Mouse (Mus musculus) retina, postnatal 1 day (tissue): ENCODE measurements around the gene Mmp25.

ENCODE experiments used
- DNase-seq: peaks from one replicate; pipeline ENCODE4 v3.0.0-alpha.2; 2012

Gene Mmp25

DNA sequence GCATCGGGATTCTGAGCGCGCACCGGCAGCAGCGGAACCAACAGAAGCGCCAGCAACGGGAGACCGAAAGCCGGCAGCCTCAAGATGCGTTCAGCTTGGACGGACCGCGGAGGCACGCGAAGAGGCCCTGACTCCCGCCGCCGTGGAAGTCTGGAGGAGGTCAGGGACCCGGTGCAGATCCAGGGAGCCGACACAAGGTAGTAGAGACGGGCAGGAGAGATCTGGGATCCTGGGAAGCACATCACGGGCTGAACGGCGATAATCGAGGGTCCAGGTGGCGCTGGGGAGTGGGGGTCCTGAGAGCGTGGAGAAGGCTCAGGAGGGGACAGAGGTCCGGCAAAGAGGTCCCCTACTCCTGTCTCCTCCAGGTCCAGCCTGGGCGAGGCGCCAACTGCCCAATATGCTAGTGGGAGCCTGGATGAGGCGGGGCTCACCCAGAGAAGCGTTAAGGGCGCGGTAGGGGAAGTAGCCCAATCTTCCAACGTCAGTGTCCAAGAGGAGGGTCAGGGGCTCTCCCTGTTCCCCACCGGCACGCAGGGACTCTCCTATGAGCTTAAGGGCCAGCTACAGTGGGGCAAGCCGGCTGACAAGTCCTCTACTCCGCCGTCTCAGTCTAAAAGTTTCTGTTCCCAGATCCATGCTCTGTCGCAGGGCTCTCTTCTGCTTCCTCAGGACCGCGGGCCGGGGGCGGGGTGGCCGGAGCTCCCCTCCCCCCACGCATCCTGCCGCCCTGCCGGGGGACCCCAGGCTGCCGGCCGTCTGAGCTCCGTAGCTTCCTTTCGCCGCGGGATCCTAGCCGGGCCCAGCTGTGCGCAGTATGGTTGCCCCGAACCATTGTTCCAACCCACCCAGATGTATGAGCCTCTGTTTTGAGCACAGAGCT lies at the start of gene Mmp25:
TSS of gene Mmp25 (minus strand) at position 665 of the 883 bp plus-strand sequence.
- peak; percentile 43 for DNase-seq

GRCm38 (mm10) chr17:23694491-23694890 lies 49.4 kb upstream of the Mmp25 start:
- no peak for DNase-seq

DNA sequence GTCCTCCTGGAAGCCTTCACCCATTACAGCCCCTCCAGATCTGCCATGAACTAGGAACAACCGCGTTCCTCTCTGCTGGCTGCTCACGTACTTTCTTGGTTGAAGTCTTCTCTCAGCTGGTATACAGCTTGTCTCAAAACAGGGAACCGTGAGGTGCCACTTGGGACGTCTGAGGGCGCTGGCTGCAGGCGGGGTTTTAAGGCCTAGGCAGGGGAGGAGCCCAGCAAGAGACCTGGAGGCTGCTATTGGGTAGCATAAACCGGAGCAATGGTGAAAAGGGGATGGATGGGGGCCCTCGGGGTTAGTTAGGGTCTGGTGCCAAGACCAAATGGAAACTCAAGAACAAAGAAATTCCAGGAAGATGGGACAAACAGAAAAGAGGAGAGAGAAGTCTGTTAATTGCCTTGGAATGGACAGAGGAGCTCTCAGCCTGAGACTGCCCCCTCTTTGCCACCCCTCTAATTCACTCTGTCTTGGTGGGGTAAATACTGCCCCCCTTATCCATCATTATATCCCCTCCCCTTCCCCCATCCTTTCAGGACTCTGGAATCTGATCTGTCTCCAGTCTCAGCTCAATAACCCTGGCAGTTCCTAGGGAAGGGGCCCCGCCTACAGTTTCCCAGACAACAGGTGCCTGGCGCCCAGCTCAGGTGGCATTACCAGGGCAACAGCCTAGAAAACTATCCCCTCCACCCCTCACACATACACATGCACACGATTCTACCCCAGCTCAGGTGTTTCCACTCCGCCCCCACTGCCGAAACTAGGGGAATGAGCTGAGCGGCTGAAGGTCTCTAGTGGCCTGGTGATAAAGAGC lies 39.0 kb upstream of the Mmp25 start, which contains the start of gene Cldn9:
TSS of gene Cldn9 (minus strand) at position 171 of the 817 bp plus-strand sequence.
- DNase-seq, result no peak

- DNase-seq, result no peak
These were observed 38.1 kb upstream of the Mmp25 start for GRCm38 (mm10) chr17:23683226-23683625.

DNA sequence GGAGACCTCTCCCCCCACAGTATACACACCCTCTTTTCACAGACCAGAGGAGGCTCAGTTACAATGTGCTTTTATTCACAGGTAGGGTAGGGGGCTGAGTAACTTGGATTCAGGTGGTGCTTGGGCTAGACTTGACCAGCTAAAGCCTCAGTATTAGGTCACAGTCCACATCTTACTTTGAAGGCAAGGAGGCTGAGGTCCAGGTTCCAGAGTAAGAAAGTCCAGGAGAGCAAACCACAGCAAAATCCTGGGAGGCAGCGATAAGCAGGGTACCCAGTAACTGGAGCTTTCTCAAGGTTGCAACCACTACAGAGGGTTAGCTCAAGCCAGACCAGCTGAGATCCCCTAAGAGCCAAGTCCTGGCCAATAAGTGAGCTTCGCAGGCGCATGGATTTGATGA lies 37.5 kb upstream of the Mmp25 start:
- no peak for DNase-seq

- no peak for DNase-seq
These were observed 37.0 kb upstream of the Mmp25 start for GRCm38 (mm10) chr17:23682092-23682491.

GRCm38 (mm10) chr17:23681086-23681485 lies 36.0 kb upstream of the Mmp25 start:
- no peak for DNase-seq

DNA sequence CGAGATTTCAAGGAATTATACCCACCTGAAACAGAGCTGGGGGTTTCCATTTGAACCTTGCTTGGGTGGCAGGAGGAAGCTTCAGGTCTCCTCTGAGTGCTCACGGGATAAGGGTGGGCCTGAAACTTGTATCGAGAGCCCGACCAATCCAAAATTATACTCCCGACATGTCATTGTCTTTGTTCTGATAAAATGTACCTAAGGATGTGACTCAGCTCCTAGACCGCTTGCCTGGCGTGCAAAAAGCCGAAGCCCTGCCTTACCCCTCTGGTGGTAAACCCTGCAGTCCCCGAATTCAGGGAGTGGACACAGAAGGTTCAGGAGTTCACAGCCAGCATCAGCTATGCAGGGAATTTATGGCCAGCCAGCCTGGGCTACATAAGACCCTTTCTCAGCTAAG lies 35.3 kb upstream of the Mmp25 start:
- no peak for DNase-seq

DNA sequence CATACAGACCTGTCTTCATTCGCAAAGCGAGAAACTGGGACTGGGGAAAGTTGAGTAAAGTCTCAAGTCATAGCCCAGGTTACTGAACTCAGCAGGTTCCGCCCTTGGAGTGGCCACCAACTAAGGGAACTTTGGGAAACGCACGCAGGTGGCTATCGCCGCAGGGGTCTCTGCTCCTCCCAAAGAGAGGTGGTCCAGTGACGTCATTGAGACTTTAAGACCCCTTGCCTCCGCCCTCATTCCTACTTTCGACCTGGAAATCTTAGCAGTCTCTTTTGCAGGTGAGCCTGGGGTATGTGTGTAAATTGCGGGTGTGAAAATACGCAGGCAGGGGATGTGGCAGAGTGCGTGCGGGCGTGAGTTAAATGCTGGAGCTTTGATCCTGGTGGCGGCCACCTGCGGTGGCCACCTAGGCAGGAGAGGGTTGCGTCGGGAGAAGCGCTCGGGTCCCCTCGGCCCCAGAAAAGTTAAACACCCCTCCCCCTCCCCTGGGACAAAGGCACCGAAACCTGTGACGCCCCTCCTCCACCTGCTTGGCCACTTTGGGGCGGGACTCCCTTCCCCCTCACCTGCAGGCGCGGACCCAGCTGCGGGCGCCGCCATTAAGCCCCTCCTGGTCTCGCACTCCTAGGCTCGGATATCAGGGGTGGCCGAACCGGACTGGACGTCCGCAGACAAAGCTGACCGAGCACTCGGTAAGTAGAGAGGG lies 34.2 kb upstream of the Mmp25 start, which contains the start of gene Cldn6:
TSS of gene Cldn6 (plus strand) at position 123 of the 709 bp plus-strand sequence.
- no peak for DNase-seq

DNA sequence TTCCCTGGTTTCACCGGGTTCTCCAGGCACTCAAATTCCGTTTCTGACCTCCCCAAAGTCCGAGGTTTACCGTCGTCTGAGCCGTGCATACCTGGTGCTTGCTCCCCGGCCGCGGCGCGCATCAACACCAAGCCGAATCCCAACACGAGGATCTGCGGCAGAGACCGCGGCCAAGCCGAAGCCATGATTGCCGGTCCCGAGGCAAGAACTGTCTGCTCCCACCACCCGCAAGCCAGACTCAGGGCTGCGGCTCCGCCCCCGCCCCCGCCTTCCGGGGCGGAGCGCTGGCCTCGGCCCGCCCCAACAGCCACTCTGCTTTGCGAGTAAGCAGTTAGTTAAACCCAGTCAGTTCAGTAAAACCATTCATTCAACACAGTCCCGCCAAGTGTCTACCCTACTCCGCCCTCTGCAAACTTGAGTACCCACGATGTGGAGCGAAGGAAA lies 32.2 kb upstream of the Mmp25 start, which contains the start of gene Tnfrsf12a:
TSS of gene Tnfrsf12a (minus strand) at position 233 of the 444 bp plus-strand sequence.
- DNase-seq, result peak; percentile 88

GRCm38 (mm10) chr17:23676473-23677031 lies 31.5 kb upstream of the Mmp25 start:
- DNase-seq, result peak; percentile 48

GRCm38 (mm10) chr17:23675564-23676281 lies 30.6 kb upstream of the Mmp25 start:
- DNase-seq, result peak; percentile 15

DNA sequence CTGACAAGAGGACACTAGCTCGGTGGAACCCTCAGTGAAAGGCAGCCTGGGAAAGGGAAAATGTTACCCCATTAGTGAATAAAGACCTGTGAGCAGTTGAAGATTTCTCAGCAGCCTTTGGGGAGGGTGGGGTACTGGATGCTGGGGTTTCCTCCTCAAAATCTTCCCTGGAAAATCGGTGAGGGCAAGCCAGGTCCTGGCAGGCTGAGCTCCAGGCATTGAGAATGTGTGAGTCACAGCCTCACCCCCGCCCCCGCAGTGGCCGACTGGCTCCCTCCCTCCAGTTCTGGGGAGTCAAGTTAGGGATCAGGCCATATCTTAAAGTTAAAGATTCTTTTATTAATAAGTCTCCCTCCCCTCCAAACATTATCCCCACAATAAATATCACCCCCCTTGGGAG lies 30.1 kb upstream of the Mmp25 start:
- DNase-seq, result no peak

GRCm38 (mm10) chr17:23674271-23674952 lies 29.3 kb upstream of the Mmp25 start:
- DNase-seq, result no peak

GRCm38 (mm10) chr17:23673424-23674073 lies 28.5 kb upstream of the Mmp25 start, which contains the start of the genes Hcfc1r1 and Thoc6:
Hcfc1r1 (plus strand) TSS chr17:23673596.
Thoc6 (minus strand) TSS chr17:23673882.
- peak; percentile 96 for DNase-seq

GRCm38 (mm10) chr17:23672761-23673160 lies 27.7 kb upstream of the Mmp25 start:
- no peak for DNase-seq

DNA sequence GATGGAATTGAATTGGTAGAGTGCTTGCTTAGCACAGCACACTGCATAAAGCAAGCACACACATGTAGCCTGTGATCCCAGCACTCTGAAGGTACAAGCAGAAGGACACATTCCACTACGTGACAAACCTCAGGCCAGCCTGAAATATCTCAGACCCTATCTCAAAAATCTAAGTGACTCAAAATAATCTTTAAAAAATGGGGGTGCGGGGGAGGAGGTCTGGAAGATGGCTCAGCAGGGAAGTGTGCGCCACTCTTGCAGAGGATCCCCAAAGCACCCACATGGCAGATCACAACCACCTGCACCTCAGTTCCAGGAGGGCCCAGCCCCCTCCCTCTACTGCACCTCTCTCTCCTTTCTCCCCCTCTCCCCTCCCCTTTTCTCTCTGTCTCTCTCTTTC lies 26.4 kb upstream of the Mmp25 start:
- DNase-seq, result no peak

DNA sequence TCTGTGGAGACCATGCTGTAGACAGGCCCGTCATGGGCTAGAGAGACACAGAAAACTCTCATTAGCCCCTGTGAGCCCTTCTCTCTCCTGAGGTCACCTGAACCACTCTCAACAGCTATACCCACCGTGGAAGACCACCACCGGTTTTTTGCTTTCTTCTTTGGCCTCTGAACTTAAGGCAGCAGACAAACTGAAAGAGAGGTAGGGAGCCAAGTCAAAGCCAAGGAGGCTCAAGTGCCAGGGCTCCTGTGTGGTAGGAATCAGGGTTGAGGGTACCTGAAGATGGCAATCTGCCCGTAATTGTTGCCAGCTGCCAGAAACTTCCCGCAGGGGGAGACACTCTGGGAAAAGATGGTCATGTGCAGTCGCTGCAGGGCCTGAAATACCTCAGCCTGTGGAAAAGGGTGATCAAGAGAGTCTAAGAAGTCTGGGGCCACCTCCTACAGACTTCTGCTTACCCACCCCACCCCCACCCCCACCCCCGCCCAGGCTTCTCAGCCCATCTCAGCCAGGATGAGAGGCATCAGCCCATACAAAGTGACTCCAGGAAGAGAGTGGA lies 25.5 kb upstream of the Mmp25 start:
- DNase-seq, result no peak

GRCm38 (mm10) chr17:23665511-23665910 lies 20.4 kb upstream of the Mmp25 start:
- DNase-seq, result no peak

DNA sequence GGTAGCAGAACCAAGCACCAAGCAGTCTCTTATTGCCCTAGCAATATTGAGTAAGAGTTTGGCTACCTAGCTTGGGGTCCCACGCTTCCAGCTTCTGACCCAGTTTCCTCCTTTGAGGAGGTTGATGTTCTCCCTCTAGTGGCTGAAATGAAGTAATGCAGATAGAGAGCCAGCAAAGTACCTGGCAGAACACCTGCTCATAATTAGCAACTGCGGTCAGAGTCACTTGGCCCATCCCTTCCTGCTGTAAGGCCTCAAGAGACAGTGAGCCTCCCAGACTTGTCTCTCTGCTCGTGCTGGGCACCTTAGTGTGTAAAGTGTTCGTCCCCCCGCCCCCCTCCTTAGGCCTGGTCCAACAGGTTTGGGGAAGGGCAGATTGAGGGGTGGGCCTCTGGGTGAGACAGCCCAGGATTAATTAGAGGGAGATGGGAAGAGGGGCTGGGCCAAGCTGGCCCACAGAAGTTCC lies 19.5 kb upstream of the Mmp25 start:
- peak; percentile 74 for DNase-seq
